8 mouse cellular contexts compared by ENCODE assay signal in the genomic region with DNA sequence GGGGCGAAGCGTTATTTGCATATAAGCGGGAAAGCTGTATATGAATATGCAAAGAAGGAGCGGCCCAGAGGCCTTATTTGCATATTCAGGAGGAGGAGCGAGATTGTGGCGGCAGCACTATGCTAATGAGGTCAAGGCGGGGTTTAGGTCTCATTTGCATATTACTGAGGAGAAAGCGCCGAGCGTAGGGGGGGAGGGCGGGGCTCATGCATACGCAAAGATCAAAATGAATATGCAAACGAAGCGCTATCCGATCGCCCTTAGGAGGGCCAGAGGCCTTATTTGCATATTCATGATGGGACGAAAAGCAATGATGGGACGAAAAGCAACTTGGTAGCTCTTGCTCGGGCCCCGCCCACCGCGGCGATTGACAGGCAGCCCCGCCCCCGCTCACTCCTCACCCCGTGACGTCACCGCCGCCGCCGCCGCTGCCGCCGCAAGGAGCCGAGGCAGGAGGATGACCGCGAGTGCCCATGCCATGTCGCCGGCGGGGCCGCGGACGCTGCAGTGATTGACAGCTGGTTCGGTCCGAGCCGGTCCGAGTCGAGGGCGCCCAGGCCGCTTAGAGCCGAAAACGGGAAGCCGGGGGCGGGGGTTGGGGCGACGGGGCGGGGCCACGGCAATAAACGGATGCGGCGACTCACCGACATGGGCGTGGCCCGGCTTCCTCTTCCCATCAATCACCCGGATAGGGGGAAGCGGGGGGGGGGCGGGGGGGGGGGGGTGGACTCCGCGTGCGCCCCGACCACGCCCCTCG. TPM values are rescaled to one million over a fixed set of nuclear protein-coding genes. Genes with fewer than 3 reads are reported as not detected.
DNase-seq lines count a peak whose midpoint lies in the region; ATAC-seq and TF ChIP-seq lines count a peak whose summit lies in the region.

A gene (minus strand): TSS at position 590 of the 757 bp plus-strand sequence.

- H3K9me3 ChIP-seq in heart, embryonic 12.5 days (replicated peaks) = peaks cover 36% of the 10 kb centered on the region
- peaks cover 14% of the 10 kb centered on the region for H3K9me3 ChIP-seq in kidney, postnatal 0 days (replicated peaks; ENCODE audit: low read length)
- peaks cover 25% of the 10 kb centered on the region for H3K9me3 ChIP-seq in liver, embryonic 11.5 days (ENCODE audit: control insufficient read depth, low read length)
- peaks cover 27% of the 10 kb centered on the region for H3K9me3 ChIP-seq in stomach, embryonic 14.5 days (ENCODE audit: control insufficient read depth, low read depth, low read length)

- no peaks in the 10 kb centered on the region for H3K27me3 ChIP-seq in heart, embryonic 12.5 days (replicated peaks)
- H3K27me3 ChIP-seq in kidney, postnatal 0 days (ENCODE audit: insufficient read depth, low read length) = no peaks in the 10 kb centered on the region
- no peaks in the 10 kb centered on the region for H3K27me3 ChIP-seq in liver, embryonic 11.5 days (replicated peaks; ENCODE audit: control insufficient read depth, insufficient read depth, low read length)
- H3K27me3 ChIP-seq in stomach, embryonic 14.5 days (ENCODE audit: control insufficient read depth, insufficient read depth, low read length) = no peaks in the 10 kb centered on the region

- WGBS in heart, embryonic 12.5 days = under 1% methylated on average over 66 of the region's 73 CpGs
- whole genome bisulfite sequencing in kidney, postnatal 0 days = under 1% methylated on average over 65 of the region's 73 CpGs
- WGBS in liver, embryonic 11.5 days = under 1% methylated on average over 59 of the region's 73 CpGs
- under 1% methylated on average over 65 of the region's 73 CpGs for WGBS in stomach, embryonic 14.5 days

- peak within 1 kb of the TSS; percentile 92 for H3K27ac ChIP-seq in heart, embryonic 12.5 days (ENCODE audit: poor library complexity, severe bottlenecking)
- peak within 1 kb of the TSS; percentile 97 for H3K27ac ChIP-seq in kidney, postnatal 0 days
- peak within 1 kb of the TSS; percentile 93 for H3K27ac ChIP-seq in liver, embryonic 11.5 days (ENCODE audit: low read depth, low read length)
- H3K27ac ChIP-seq in stomach, embryonic 14.5 days (ENCODE audit: low read length) = peak within 1 kb of the TSS; percentile 93

- H3K36me3 ChIP-seq in heart, embryonic 12.5 days = peaks cover 25% of the 10 kb centered on the region
- 0 out of 2 replicates have a peak, but pooled peaks cover 5% of the 10 kb centered on the region for H3K36me3 ChIP-seq in kidney, postnatal 0 days (ENCODE audit: insufficient read depth, low read length)
- H3K36me3 ChIP-seq in liver, embryonic 11.5 days (ENCODE audit: control insufficient read depth, insufficient read depth, low read length) = peaks cover 23% of the 10 kb centered on the region
- no peaks in the 10 kb centered on the region for H3K36me3 ChIP-seq in stomach, embryonic 14.5 days (ENCODE audit: control insufficient read depth, insufficient read depth, low read length)

- H3K9ac ChIP-seq in heart, embryonic 12.5 days = peak within 1 kb of the TSS; percentile 66; the same call in 1 of the 2 replicates
- peak within 1 kb of the TSS; percentile 75 for H3K9ac ChIP-seq in kidney, postnatal 0 days (ENCODE audit: low read depth, low read length)
- peak within 1 kb of the TSS; percentile 68 for H3K9ac ChIP-seq in liver, embryonic 11.5 days (ENCODE audit: low read depth, low read length)
- H3K9ac ChIP-seq in stomach, embryonic 14.5 days (replicated peaks; ENCODE audit: low read depth, low read length) = peak within 1 kb of the TSS; percentile 18; the same call in 1 of the 2 replicates

- H3K4me2 ChIP-seq in heart, embryonic 12.5 days = peak within 1 kb of the TSS; percentile 75
- peak within 1 kb of the TSS; percentile 63 for H3K4me2 ChIP-seq in kidney, postnatal 0 days (ENCODE audit: low read length)
- peak within 1 kb of the TSS; percentile 69 for H3K4me2 ChIP-seq in liver, embryonic 11.5 days
- peak within 1 kb of the TSS; percentile 40 for H3K4me2 ChIP-seq in stomach, embryonic 14.5 days (replicated peaks; ENCODE audit: low read depth, low read length)

- ATAC-seq in erythroid progenitor cell, adult 5-6 weeks (replicated peaks; ENCODE audit: low FRiP score, poor library complexity, severe bottlenecking) = peak; percentile 79
- ATAC-seq in heart, embryonic 12.5 days (ENCODE audit: insufficient number of reproducible peaks, low FRiP score) = peak; percentile 65
- peak; percentile 55 for ATAC-seq in kidney, postnatal 0 days (replicated peaks; ENCODE audit: low FRiP score, low read depth)
- peak; percentile 75 for ATAC-seq in liver, embryonic 11.5 days (replicated peaks; ENCODE audit: low FRiP score)
- ATAC-seq in stomach, embryonic 14.5 days (ENCODE audit: insufficient number of reproducible peaks, insufficient read depth, low FRiP score, low read depth) = peak; percentile 55

- no peaks in the 10 kb centered on the region for H3K4me1 ChIP-seq in heart, embryonic 12.5 days (replicated peaks)
- no peaks in the 10 kb centered on the region for H3K4me1 ChIP-seq in kidney, postnatal 0 days (replicated peaks; ENCODE audit: insufficient read depth, low read length)
- H3K4me1 ChIP-seq in liver, embryonic 11.5 days (replicated peaks; ENCODE audit: control insufficient read depth, insufficient read depth, low read length) = no peaks in the 10 kb centered on the region
- H3K4me1 ChIP-seq in stomach, embryonic 14.5 days (ENCODE audit: control insufficient read depth, insufficient read depth, low read length) = no peaks in the 10 kb centered on the region

- H3K4me3 ChIP-seq in heart, embryonic 12.5 days = peak within 1 kb of the TSS; percentile 70
- H3K4me3 ChIP-seq in kidney, postnatal 0 days (replicated peaks; ENCODE audit: low read depth, low read length) = peak within 1 kb of the TSS; percentile 66
- peak within 1 kb of the TSS; percentile 65 for H3K4me3 ChIP-seq in liver, embryonic 11.5 days (ENCODE audit: low read depth, low read length)
- peak within 1 kb of the TSS; percentile 57 for H3K4me3 ChIP-seq in stomach, embryonic 14.5 days (ENCODE audit: low read depth, low read length)

- peak; percentile 98 for DNase-seq in CD4-positive helper T cell, adult 2 months (ENCODE audit: low read depth, low spot score)
- DNase-seq in brain, embryonic 18.5 days (ENCODE audit: low read depth, low spot score) = peak; percentile 94
- DNase-seq in kidney, postnatal 0 days (ENCODE audit: low spot score) = peak; percentile 98
- peak; percentile 94 for DNase-seq in liver, embryonic 11.5 days (ENCODE audit: low spot score)
- DNase-seq in naive thymus-derived CD4-positive, alpha-beta T cell, adult 2 months (ENCODE audit: low read depth) = peak; percentile 95

- no peak for TF ChIP-seq CTCF in kidney, postnatal 0 days (IDR thresholded peaks at IDR 0.05; ENCODE audit: low read depth)

RNA-seq across cellular contexts. Expression of the gene that starts here (rescaled TPM):
- total RNA-seq in erythroid progenitor cell, adult 5-6 weeks (2015; ENCODE audit: low replicate concordance) = 9.2 TPM in 1 of 2 replicates, not detected in the other
- 3.0 and 3.6 TPM in 2 replicates for total RNA-seq in erythroid progenitor cell, adult 5-6 weeks (2017; ENCODE audit: low replicate concordance)
- polyA plus RNA-seq in heart, embryonic 12.5 days (2016; fragmentation: Nextera tagmentation; extraction: Ambion mirVana) = 9.1 TPM in 2 replicates
- polyA plus RNA-seq in kidney, postnatal 0 days (2015; fragmentation: Nextera tagmentation; extraction: Ambion mirVana) = 19.1 and 22.2 TPM in 2 replicates
- polyA plus RNA-seq in liver, embryonic 11.5 days (2014; fragmentation: Nextera tagmentation; extraction: Ambion mirVana) = 6.9 and 7.5 TPM in 2 replicates
- 8.7 and 9.6 TPM in 2 replicates for polyA plus RNA-seq in stomach, embryonic 14.5 days (2014; fragmentation: Nextera tagmentation; extraction: Ambion mirVana)

Comparison
In these comparisons a context has a peak if more than half of its experiments do, and no peak if none do; other contexts are left out.
1. Peak in every context shown above with its lines: DNase-seq, ATAC-seq, H3K4me3 ChIP-seq and H3K27ac ChIP-seq.
2. H3K9ac ChIP-seq: peak in every context shown above with its lines; median percentile 75 in kidney, postnatal 0 days; 68 in liver, embryonic 11.5 days; 66 in heart, embryonic 12.5 days; 18 in stomach, embryonic 14.5 days.